In genomic region chr12:16752236-16752840, GRCm38 (mm10) we compare ENCODE assay signal across 14 mouse cellular contexts. TPM values are rescaled to one million over a fixed set of nuclear protein-coding genes. Genes with fewer than 3 reads are reported as not detected.
DNase-seq lines count a peak whose midpoint lies in the region; ATAC-seq and TF ChIP-seq lines count a peak whose summit lies in the region.
"Had no signal": no experiment of that assay in that cellular context is flagged by ENCODE, and none has a peak within 500 bp of the region (broad histone marks: within the 10 kb centered on the region; RNA-seq: fewer than 3 reads in every experiment).

No protein-coding gene starts in this region.

- ATAC-seq in heart, embryonic 12.5 days (ENCODE audit: insufficient number of reproducible peaks, low FRiP score) = no peak
- no peak for ATAC-seq in kidney, embryonic 16.5 days (ENCODE audit: low FRiP score, low TSS enrichment)
- ATAC-seq in intestine, embryonic 16.5 days = peak; percentile 86
- ATAC-seq in limb, embryonic 13.5 days (ENCODE audit: low FRiP score, low read depth) = no peak; the same call in 1 of the 2 replicates
- ATAC-seq in inflammation-experienced regulatory T-cells, adult 6 months = no peak

- H3K4me3 ChIP-seq in heart, embryonic 12.5 days = no peak overlapping the region
- no peak overlapping the region for H3K4me3 ChIP-seq in kidney, embryonic 16.5 days (ENCODE audit: low read length)
- no peak overlapping the region for H3K4me3 ChIP-seq in kidney, adult 2 months (ENCODE audit: insufficient read depth, low read depth, low read length)
- peak overlapping the region; percentile 29 for H3K4me3 ChIP-seq in intestine, embryonic 16.5 days (ENCODE audit: low read length)
- no peak overlapping the region for H3K4me3 ChIP-seq in limb, embryonic 13.5 days

- no peak for TF ChIP-seq POLR2A in kidney, adult 2 months (IDR thresholded peaks at IDR 0.05; ENCODE audit: low read depth, low read length)

- DNase-seq in heart, adult 11 months = peak; percentile 58
- no peak for DNase-seq in kidney, adult 2 months
- DNase-seq: adrenal gland, adult 8-10 months; cerebellum, adult 18-20 months; heart, postnatal 10 days; kidney, adult 9 months; layer of hippocampus, adult 9-11 months had no signal

- no peak overlapping the region for H3K27ac ChIP-seq in heart, embryonic 12.5 days (ENCODE audit: poor library complexity, severe bottlenecking)
- H3K27ac ChIP-seq in kidney, embryonic 16.5 days (ENCODE audit: low read length) = no peak overlapping the region; the same call in 1 of the 2 replicates
- H3K27ac ChIP-seq in kidney, adult 2 months (ENCODE audit: insufficient read depth, low read depth, low read length) = no peak overlapping the region
- peak overlapping the region; percentile 86 for H3K27ac ChIP-seq in intestine, embryonic 16.5 days (ENCODE audit: low read length)
- H3K27ac ChIP-seq in limb, embryonic 13.5 days = no peak overlapping the region
- H3K27ac ChIP-seq: macrophage had no signal

- H3K9ac ChIP-seq in heart, embryonic 12.5 days = no peak overlapping the region
- H3K9ac ChIP-seq in kidney, embryonic 16.5 days (replicated peaks; ENCODE audit: low read length) = peak overlapping the region; percentile 24
- peak overlapping the region; percentile 57 for H3K9ac ChIP-seq in intestine, embryonic 16.5 days (ENCODE audit: low read depth, low read length)
- H3K9ac ChIP-seq in limb, embryonic 13.5 days = no peak overlapping the region

- H3K27me3 ChIP-seq in heart, embryonic 12.5 days (replicated peaks) = no peaks in the 10 kb centered on the region
- H3K27me3 ChIP-seq in kidney, embryonic 16.5 days (ENCODE audit: insufficient read depth, low read length) = no peaks in the 10 kb centered on the region
- H3K27me3 ChIP-seq in kidney, adult 2 months (replicated peaks; ENCODE audit: control insufficient read depth, insufficient read depth, low read length) = no peaks in the 10 kb centered on the region; the same call in 1 of the 2 replicates
- H3K27me3 ChIP-seq in intestine, embryonic 16.5 days (replicated peaks; ENCODE audit: control insufficient read depth, insufficient read depth, low read length) = no peaks in the 10 kb centered on the region
- no peaks in the 10 kb centered on the region for H3K27me3 ChIP-seq in limb, embryonic 13.5 days

- H3K4me1 ChIP-seq in heart, embryonic 12.5 days (replicated peaks) = peaks cover 11% of the 10 kb centered on the region
- H3K4me1 ChIP-seq in kidney, embryonic 16.5 days (ENCODE audit: insufficient read depth, low read length) = peaks cover 16% of the 10 kb centered on the region
- H3K4me1 ChIP-seq in kidney, adult 2 months (ENCODE audit: control insufficient read depth, insufficient read depth, low read length) = no peaks in the 10 kb centered on the region
- peaks cover 16% of the 10 kb centered on the region for H3K4me1 ChIP-seq in intestine, embryonic 16.5 days (ENCODE audit: control insufficient read depth, insufficient read depth, low read length)
- peaks cover 14% of the 10 kb centered on the region for H3K4me1 ChIP-seq in limb, embryonic 13.5 days

- no peak for TF ChIP-seq CTCF in kidney, adult 2 months (conservative IDR thresholded peaks at IDR 0.05; ENCODE audit: insufficient read depth, insufficient read length, low read depth, low read length)

- no peaks in the 10 kb centered on the region for H3K9me3 ChIP-seq in heart, embryonic 12.5 days (replicated peaks)
- no peaks in the 10 kb centered on the region for H3K9me3 ChIP-seq in kidney, embryonic 16.5 days (ENCODE audit: low read length)
- no peaks in the 10 kb centered on the region for H3K9me3 ChIP-seq in intestine, embryonic 16.5 days (ENCODE audit: control insufficient read depth, low read length)
- H3K9me3 ChIP-seq in limb, embryonic 13.5 days = no peaks in the 10 kb centered on the region

- no peak overlapping the region for H3K4me2 ChIP-seq in heart, embryonic 12.5 days
- 0 out of 2 replicates have a peak overlapping the region, but pooled peaks have one; percentile 26 for H3K4me2 ChIP-seq in kidney, embryonic 16.5 days (replicated peaks; ENCODE audit: low read depth, low read length)
- H3K4me2 ChIP-seq in intestine, embryonic 16.5 days (ENCODE audit: low read depth, low read length) = peak overlapping the region; percentile 51
- H3K4me2 ChIP-seq in limb, embryonic 13.5 days (replicated peaks) = peak overlapping the region; percentile 37; the same call in 1 of the 2 replicates
- H3K4me2 ChIP-seq: heart, embryonic 11.5 days had no signal

- 74% methylated on average over 12 of the region's 12 CpGs for WGBS in heart, embryonic 12.5 days
- WGBS in kidney, embryonic 16.5 days = 19% methylated on average over 12 of the region's 12 CpGs
- WGBS in kidney, adult 2 months = 34% methylated on average over 12 of the region's 12 CpGs
- 33% methylated on average over 12 of the region's 12 CpGs for WGBS in intestine, embryonic 16.5 days
- WGBS in limb, embryonic 13.5 days = 28% methylated on average over 12 of the region's 12 CpGs

- H3K36me3 ChIP-seq in heart, embryonic 12.5 days = no peaks in the 10 kb centered on the region
- no peaks in the 10 kb centered on the region for H3K36me3 ChIP-seq in kidney, embryonic 16.5 days (ENCODE audit: insufficient read depth, low read length)
- H3K36me3 ChIP-seq in kidney, adult 2 months (ENCODE audit: control insufficient read depth, insufficient read depth, low read length) = no peaks in the 10 kb centered on the region
- H3K36me3 ChIP-seq in intestine, embryonic 16.5 days (ENCODE audit: control insufficient read depth, insufficient read depth, low read length) = no peaks in the 10 kb centered on the region
- no peaks in the 10 kb centered on the region for H3K36me3 ChIP-seq in limb, embryonic 13.5 days

RNA-seq across cellular contexts. Expression of gene Greb1, which starts 48.3 kb away (rescaled TPM):
- 1.7 and 3.7 TPM in 2 replicates for polyA plus RNA-seq in heart, embryonic 12.5 days (2016; fragmentation: Nextera tagmentation; extraction: Ambion mirVana)
- polyA plus RNA-seq in kidney, embryonic 16.5 days (2015; fragmentation: Nextera tagmentation; extraction: Ambion mirVana) = 4.4 and 5.2 TPM in 2 replicates
- polyA plus RNA-seq in kidney, adult 2 months (2012; rRNA removed) = 0.59 and 0.94 TPM in 2 replicates
- 3.8 and 5.4 TPM in 2 replicates for polyA plus RNA-seq in intestine, embryonic 16.5 days (2015; fragmentation: Nextera tagmentation; extraction: Ambion mirVana)
- 2.6 and 2.8 TPM in 2 replicates for polyA plus RNA-seq in limb, embryonic 13.5 days (2015; fragmentation: Nextera tagmentation; extraction: Ambion mirVana)
- polyA plus RNA-seq in inflammation-experienced regulatory T-cells, adult 6 months (2017; shearing (Covaris generic)) = 1 to 10 TPM in 1 of 3 experiments, under 1 TPM in 1, not detected in 1; 0.36 to 1.1 TPM

RNA-seq across cellular contexts. Expression of gene E2f6, which starts 58.4 kb away (rescaled TPM):
- 62.7 and 63.4 TPM in 2 replicates for polyA plus RNA-seq in heart, embryonic 12.5 days (2016; fragmentation: Nextera tagmentation; extraction: Ambion mirVana)
- 41.7 and 45.1 TPM in 2 replicates for polyA plus RNA-seq in kidney, embryonic 16.5 days (2015; fragmentation: Nextera tagmentation; extraction: Ambion mirVana)
- 14.7 and 15.5 TPM in 2 replicates for polyA plus RNA-seq in kidney, adult 2 months (2012; rRNA removed)
- 28.9 and 29.5 TPM in 2 replicates for polyA plus RNA-seq in intestine, embryonic 16.5 days (2015; fragmentation: Nextera tagmentation; extraction: Ambion mirVana)
- 58.3 and 59.8 TPM in 2 replicates for polyA plus RNA-seq in limb, embryonic 13.5 days (2015; fragmentation: Nextera tagmentation; extraction: Ambion mirVana)
- 1 to 10 TPM; 3.0 to 5.1 (median 5.0) TPM for polyA plus RNA-seq in inflammation-experienced regulatory T-cells, adult 6 months (2017; shearing (Covaris generic))

Comparison
In these comparisons a context has a peak if more than half of its experiments do, and no peak if none do; other contexts are left out.
1. H3K9ac ChIP-seq: peak in kidney, embryonic 16.5 days (single experiment) and intestine, embryonic 16.5 days (single experiment); none in heart, embryonic 12.5 days (single experiment) and limb, embryonic 13.5 days (single experiment).